Mouse (Mus musculus) gastrocnemius, postnatal 25 days (tissue): ENCODE results near the gene Ccl28. TPM values are rescaled to one million over a fixed set of nuclear protein-coding genes. Genes with fewer than 3 reads are reported as not detected.
"Not testable (repeated sequence)": the region's sequence is repeated elsewhere in the genome, so short reads cannot be mapped to it uniquely, and the experiment has no call there.

Experiments used
- DNase-seq: peaks from one replicate; pipeline ENCODE4 v3.0.0; 2022
- total RNA-seq, 2 experiments: library from RNA; stranded (reverse); gene quantifications; 1 replicate in 1 of 2; 2 replicates in 1 of 2; pipeline ENCODE4 v1.2.3; 2021

Ccl28 gene
- total RNA-seq, 2 experiments from 2014 or later: 0.24 to 0.38 TPM

GRCm38 (mm10) chr13:119648891-119649698 is 25.5 kb downstream of the Ccl28 start:
- DNase-seq: no peak

DNA sequence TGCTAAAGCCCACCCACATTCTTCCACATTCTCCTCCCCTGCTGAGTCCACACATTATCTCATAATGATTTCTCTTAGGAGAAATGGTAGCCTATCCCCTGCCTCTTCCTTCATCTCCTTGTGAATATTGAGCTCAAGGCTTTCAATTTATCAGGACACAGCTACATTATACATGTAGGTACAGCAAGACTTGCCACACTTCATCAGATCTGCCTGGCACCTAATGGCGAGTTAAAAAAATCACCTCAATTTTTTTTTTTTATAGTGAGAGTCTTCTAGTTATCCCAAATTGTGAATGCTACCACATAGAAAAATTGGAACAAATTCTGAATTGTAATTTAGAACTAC is 26.1 kb downstream of the Ccl28 start:
- no peak for DNase-seq

DNA sequence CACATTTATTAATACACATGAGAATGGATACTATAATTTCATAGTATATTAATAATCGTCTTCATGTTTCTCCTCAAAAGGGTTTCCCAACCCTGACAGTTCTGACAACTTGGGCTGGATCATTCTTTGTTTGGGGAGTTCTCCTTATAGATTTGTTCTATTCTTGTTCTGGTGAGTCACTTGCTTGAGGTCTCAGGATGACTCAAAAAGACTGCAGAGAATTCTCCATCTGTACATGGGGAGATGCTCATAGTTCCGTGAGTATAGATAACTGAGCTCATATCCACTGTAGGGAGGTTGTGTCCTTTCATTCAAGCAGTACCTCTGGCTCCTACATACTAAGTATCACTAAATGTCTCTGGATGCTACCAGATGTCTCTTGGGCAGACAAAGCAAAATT is 31.1 kb downstream of the Ccl28 start:
- DNase-seq: no peak

GRCm38 (mm10) chr13:119656246-119656645 is 32.6 kb downstream of the Ccl28 start:
- no peak for DNase-seq

DNA sequence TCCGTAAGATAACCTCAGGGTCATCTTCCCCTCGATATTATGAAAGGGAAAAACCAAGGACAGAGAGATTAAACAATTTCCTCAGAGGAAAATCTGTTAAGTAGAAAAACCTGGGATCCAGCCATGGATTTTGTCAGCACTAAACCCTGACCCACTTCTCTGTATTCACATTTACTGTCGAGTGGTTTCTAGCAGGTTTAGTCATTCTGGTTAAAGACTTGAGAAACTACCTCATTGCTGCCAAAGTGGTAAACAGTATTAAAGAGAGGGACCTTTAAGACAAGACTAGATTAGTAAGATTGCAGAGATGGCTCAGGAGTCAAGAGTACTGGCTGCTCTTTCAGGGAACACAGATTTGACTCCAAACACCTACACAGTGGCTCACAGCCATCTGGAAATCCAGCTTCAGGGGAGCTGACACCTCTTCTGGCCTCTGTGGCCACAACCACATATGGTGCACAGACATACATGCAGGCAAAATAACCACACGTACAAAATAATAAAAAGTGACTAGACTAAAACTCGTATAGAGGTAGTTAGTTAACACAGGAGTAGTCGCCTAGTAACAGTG is 33.3 kb downstream of the Ccl28 start:
- no peak for DNase-seq

- not testable (repeated sequence) for DNase-seq
Observed at GRCm38 (mm10) chr13:119661420-119661819, 37.8 kb downstream of the Ccl28 start.

GRCm38 (mm10) chr13:119678794-119679193 is 55.2 kb downstream of the Ccl28 start:
- no peak for DNase-seq

- no peak for DNase-seq
Observed at GRCm38 (mm10) chr13:119679721-119680120, 56.1 kb downstream of the Ccl28 start.

DNA sequence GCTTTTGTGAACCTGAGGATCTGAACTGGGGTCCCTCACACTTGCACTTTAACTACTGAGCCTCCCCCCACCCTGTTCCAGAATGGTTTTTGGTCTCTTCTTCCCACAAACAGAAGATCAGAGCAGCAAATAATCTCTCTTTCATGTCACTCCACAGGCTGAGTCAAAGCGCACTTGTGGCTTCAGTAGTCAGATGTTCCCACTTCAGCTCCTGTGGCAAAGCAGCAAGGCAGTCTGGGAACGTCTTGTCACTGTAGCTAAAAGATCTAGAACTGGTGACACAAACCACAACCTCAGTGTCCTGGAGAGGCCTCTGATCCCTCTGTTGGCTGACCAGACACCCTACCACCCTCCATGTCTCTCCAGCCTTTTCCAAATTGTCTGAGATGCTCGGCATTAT is 57.5 kb downstream of the Ccl28 start:
- no peak for DNase-seq

GRCm38 (mm10) chr13:119684416-119685177 is 61.0 kb downstream of the Ccl28 start:
- no peak for DNase-seq

- no peak for DNase-seq
Observed at GRCm38 (mm10) chr13:119689709-119690038, 66.1 kb downstream of the Ccl28 start.

GRCm38 (mm10) chr13:119690039-119690728 is 66.6 kb downstream of the Ccl28 start, which contains the start of gene Hmgcs1:
Hmgcs1 (plus strand) TSS chr13:119690379.
- peak; percentile 100 for DNase-seq

- DNase-seq: no peak
Observed at GRCm38 (mm10) chr13:119690876-119691620, 67.4 kb downstream of the Ccl28 start.

GRCm38 (mm10) chr13:119691958-119692357 is 68.3 kb downstream of the Ccl28 start:
- DNase-seq: not testable (repeated sequence)

DNA sequence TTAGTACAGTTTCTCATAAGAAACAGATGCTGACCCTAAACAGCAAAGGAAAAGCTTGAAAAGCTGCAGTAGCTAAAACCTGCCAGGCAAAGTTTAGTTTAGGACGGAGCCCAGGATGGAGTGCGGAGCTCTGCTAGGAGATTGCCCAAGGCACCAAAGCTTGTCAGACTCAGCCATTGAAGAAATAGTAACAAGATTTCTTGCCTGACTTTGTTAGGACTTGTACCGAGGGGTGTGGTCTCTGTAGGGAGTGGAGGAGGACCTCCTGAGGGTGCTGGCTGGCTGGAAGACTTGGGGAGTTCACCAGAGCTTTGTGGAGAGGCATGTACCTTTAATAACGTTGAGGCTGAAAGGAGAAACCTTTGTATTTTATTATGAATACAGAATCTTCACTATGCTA is 72.1 kb downstream of the Ccl28 start:
- no peak for DNase-seq

DNA sequence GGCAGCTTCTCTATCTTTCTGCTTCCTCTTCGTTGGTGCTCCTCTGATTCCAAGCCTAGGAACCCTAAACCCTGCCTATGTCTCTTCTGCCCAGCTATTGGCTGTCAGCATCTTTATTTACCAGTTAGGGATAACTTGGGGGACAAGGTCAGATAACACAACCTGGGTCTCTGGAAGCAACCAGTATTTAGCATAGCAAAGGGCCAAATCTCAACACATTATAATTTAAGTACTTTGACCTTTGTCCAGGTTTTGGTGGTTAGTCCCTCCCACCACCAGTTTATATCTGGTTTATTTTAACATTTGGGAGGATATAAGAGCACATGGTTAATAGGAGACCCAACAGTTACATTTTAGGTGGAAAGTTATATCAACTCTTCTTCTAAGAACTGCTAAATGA is 72.9 kb downstream of the Ccl28 start:
- no peak for DNase-seq

DNA sequence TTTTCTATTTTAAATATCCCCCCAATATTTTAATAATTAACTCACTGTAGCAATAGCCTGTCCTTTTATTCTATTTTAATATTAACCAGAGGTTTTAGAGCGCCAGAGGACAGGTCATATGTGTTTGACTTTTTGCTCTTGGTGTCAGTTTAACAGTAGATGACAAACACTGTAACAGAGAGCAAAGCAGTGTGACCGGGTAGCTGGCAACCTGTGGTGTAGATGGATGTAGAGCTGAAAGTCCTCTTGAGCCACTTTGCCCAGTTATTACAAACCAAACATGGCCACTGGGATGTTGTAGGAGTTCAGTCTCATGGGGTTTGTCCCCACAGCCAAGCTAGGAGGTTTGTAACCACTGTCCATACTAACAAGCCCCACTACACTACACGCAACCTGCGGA is 74.8 kb downstream of the Ccl28 start:
- no peak for DNase-seq

Other genes with a start within 250 kb of the Ccl28 start
- gene Paip1, start 195.2 kb upstream of the Ccl28 start, total RNA-seq: 10 to 100 TPM; 78.6 to 79.2 TPM
- 1 to 10 TPM; 5.4 to 6.6 TPM for gene 4833420G17Rik, start 161.1 kb upstream of the Ccl28 start, total RNA-seq
- gene Tmem267, start 135.8 kb upstream of the Ccl28 start, total RNA-seq: 10 to 100 TPM; 12.3 to 14.2 TPM
- gene 3110070M22Rik, start 135.4 kb upstream of the Ccl28 start, total RNA-seq: under 1 TPM; 0.32 to 0.49 TPM
- gene Hmgcs1, start 66.6 kb downstream of the Ccl28 start, total RNA-seq: 10 to 100 TPM; 30.7 to 30.9 TPM
- gene Nim1k, start 132.1 kb downstream of the Ccl28 start, total RNA-seq: 1 to 10 TPM; 1.1 to 1.3 TPM
- gene Zfp131, start 167.1 kb downstream of the Ccl28 start, total RNA-seq: 10 to 100 TPM; 17.4 to 18.4 TPM
- gene AF067063, start 206.4 kb downstream of the Ccl28 start, total RNA-seq: not detected
- not detected for gene D13Ertd608e, start 212.2 kb downstream of the Ccl28 start, total RNA-seq